Mouse (Mus musculus) testis, adult 2 months (tissue): ENCODE results near the gene Myo1d.

Experiments used
- CTCF ChIP-seq: fragments of 200-500 bp; IDR thresholded peaks from 2 replicates; pipeline ENCODE4 v1.5.1; 2012; ENCODE audit warnings: low read depth, mild to moderate bottlenecking, inconsistent platforms, low read length, moderate library complexity; ENCODE audit not compliant: control insufficient read depth, insufficient read depth, insufficient replicate concordance
- POLR2A ChIP-seq: fragments of 200-500 bp; IDR thresholded peaks from 2 replicates; pipeline ENCODE4 v1.6.1; 2012; ENCODE audit warnings: low read depth, mild to moderate bottlenecking, inconsistent platforms, low read length, moderate library complexity; ENCODE audit not compliant: control insufficient read depth

- TF ChIP-seq CTCF, result no peak
- no peak for TF ChIP-seq POLR2A
Observed at GRCm38 (mm10) chr11:80452242-80452641, 327.6 kb downstream of the Myo1d start.
